Mouse (Mus musculus) C2C12 (cell line): ENCODE results near the gene Cisd1. TPM values are rescaled to one million over a fixed set of nuclear protein-coding genes. Genes with fewer than 3 reads are reported as not detected.

Experiments
- H3K27me3 ChIP-seq: one replicate; pipeline ENCODE4 v1.6.1; 2011; ENCODE audit not compliant: control insufficient read depth, insufficient read depth, insufficient read length
- H3K36me3 ChIP-seq: one replicate; pipeline ENCODE4 v1.6.1; 2011; ENCODE audit not compliant: control insufficient read depth, insufficient read depth
- H3K4me3 ChIP-seq: one replicate; pipeline ENCODE4 v1.5.1; 2011; ENCODE audit warnings: mild to moderate bottlenecking, control low read depth; ENCODE audit not compliant: poor library complexity, insufficient read depth, severe bottlenecking
- H3K79me2 ChIP-seq: one replicate; pipeline ENCODE4 v1.6.1; 2011; ENCODE audit not compliant: control insufficient read depth, insufficient read depth
- H3K79me3 ChIP-seq: one replicate; pipeline ENCODE4 v1.6.1; 2011; ENCODE audit warnings: low read depth, control low read depth
- H3ac ChIP-seq: one replicate; pipeline ENCODE3; 2011; ENCODE audit warnings: low read depth; ENCODE audit not compliant: control insufficient read depth, insufficient read length
- CEBPB ChIP-seq: IDR thresholded peaks from one replicate; pipeline ENCODE4 v1.6.1; 2011; ENCODE audit warnings: low read depth, mild to moderate bottlenecking, control low read depth, moderate library complexity
- CTCF ChIP-seq: IDR thresholded peaks from one replicate; pipeline ENCODE4 v1.5.1; 2011; ENCODE audit not compliant: control insufficient read depth, insufficient read depth, insufficient read length
- FOSL1 ChIP-seq: IDR thresholded peaks from one replicate; pipeline ENCODE4 v1.8.0; 2011; ENCODE audit warnings: mild to moderate bottlenecking, low read length; ENCODE audit not compliant: poor library complexity, insufficient read depth, severe bottlenecking
- MAX ChIP-seq: IDR thresholded peaks from one replicate; pipeline ENCODE4 v1.6.1; 2011; ENCODE audit warnings: mild to moderate bottlenecking, control low read depth
- MYOD1 ChIP-seq: IDR thresholded peaks from one replicate; pipeline ENCODE4 v1.6.1; 2011; ENCODE audit warnings: low read depth; ENCODE audit not compliant: control insufficient read depth, insufficient read length
- MYOG ChIP-seq: IDR thresholded peaks from one replicate; pipeline ENCODE4 v1.6.1; 2011; ENCODE audit not compliant: control insufficient read depth, insufficient read length; ENCODE audit errors: extremely low read depth
- USF1 ChIP-seq: IDR thresholded peaks from one replicate; pipeline ENCODE4 v1.6.1; 2011; ENCODE audit warnings: low read depth, mild to moderate bottlenecking, control low read depth, moderate library complexity
- polyA plus RNA-seq: library from polyadenylated mRNA; unstranded; fragments of >200 nt; fragmentation: generic; extraction: Trizol; gene quantifications from one replicate; pipeline ENCODE4 v1.2.1, GENCODE M21; 2012; ENCODE audit warnings: missing spikeins

Cisd1 gene
- polyA plus RNA-seq, 1 experiment = 132 TPM

GRCm38 (mm10) chr10:71381471-71382033 is 36.8 kb upstream of the Cisd1 start:
- no peaks in the 10 kb centered on the region for H3K79me2 ChIP-seq
- no peaks in the 10 kb centered on the region for H3K27me3 ChIP-seq
- no peaks in the 10 kb centered on the region for H3K79me3 ChIP-seq
- H3ac ChIP-seq = no peak overlapping the region
- H3K36me3 ChIP-seq = peaks cover 59% of the 10 kb centered on the region
- H3K4me3 ChIP-seq = no peak overlapping the region
- TF ChIP-seq CTCF (no peak), CEBPB (no peak), USF1 (no peak), MYOD1 (no peak), MYOG (no peak), MAX (no peak), FOSL1 (no peak)

GRCm38 (mm10) chr10:71380406-71380805 is 35.7 kb upstream of the Cisd1 start:
- H3K27me3 ChIP-seq = no peaks in the 10 kb centered on the region
- H3K79me2 ChIP-seq = no peaks in the 10 kb centered on the region
- peaks cover 62% of the 10 kb centered on the region for H3K36me3 ChIP-seq
- no peak overlapping the region for H3ac ChIP-seq
- no peak overlapping the region for H3K4me3 ChIP-seq
- no peaks in the 10 kb centered on the region for H3K79me3 ChIP-seq
- TF ChIP-seq MAX = no peak
- TF ChIP-seq MYOG = no peak
- no peak for TF ChIP-seq CEBPB
- no peak for TF ChIP-seq FOSL1
- no peak for TF ChIP-seq USF1
- no peak for TF ChIP-seq MYOD1
- TF ChIP-seq CTCF = no peak

GRCm38 (mm10) chr10:71376014-71376413 is 31.3 kb upstream of the Cisd1 start:
- no peak for TF ChIP-seq FOSL1
- no peak for TF ChIP-seq MAX
- TF ChIP-seq MYOG = no peak
- TF ChIP-seq CTCF = no peak
- no peak for TF ChIP-seq USF1
- TF ChIP-seq CEBPB = no peak
- no peak for TF ChIP-seq MYOD1
- Histone ChIP-seq H3K79me3 (no peaks in the 10 kb centered on the region), H3ac (no peak overlapping the region), H3K36me3 (peaks cover 51% of the 10 kb centered on the region), H3K27me3 (no peaks in the 10 kb centered on the region), H3K79me2 (no peaks in the 10 kb centered on the region), H3K4me3 (no peak overlapping the region)

- H3K79me3 ChIP-seq = peaks cover 3% of the 10 kb centered on the region
- H3K27me3 ChIP-seq = no peaks in the 10 kb centered on the region
- H3K79me2 ChIP-seq = peaks cover 16% of the 10 kb centered on the region
- no peak for TF ChIP-seq MYOD1
- TF ChIP-seq USF1 = no peak
- no peak for TF ChIP-seq CEBPB
- no peak for TF ChIP-seq MYOG
- no peak for TF ChIP-seq MAX
- no peak for TF ChIP-seq FOSL1
- TF ChIP-seq CTCF = no peak
- H3K36me3 ChIP-seq = peaks cover 28% of the 10 kb centered on the region
- no peak overlapping the region for H3ac ChIP-seq
- H3K4me3 ChIP-seq = no peak overlapping the region
Observed at GRCm38 (mm10) chr10:71373706-71374105, 29.0 kb upstream of the Cisd1 start.

- Histone ChIP-seq H3K79me3 (peaks cover 3% of the 10 kb centered on the region), H3K4me3 (no peak overlapping the region), H3K79me2 (peaks cover 16% of the 10 kb centered on the region), H3K27me3 (no peaks in the 10 kb centered on the region), H3ac (no peak overlapping the region), H3K36me3 (peaks cover 19% of the 10 kb centered on the region)
- no peak for TF ChIP-seq CEBPB
Observed at GRCm38 (mm10) chr10:71371881-71372280, 27.1 kb upstream of the Cisd1 start.

- H3K36me3 ChIP-seq = peaks cover 27% of the 10 kb centered on the region
- no peak overlapping the region for H3K4me3 ChIP-seq
- TF ChIP-seq CEBPB (no peak), CTCF (no peak), MYOG (no peak), FOSL1 (no peak), USF1 (no peak), MAX (no peak), MYOD1 (no peak)
- peaks cover 41% of the 10 kb centered on the region for H3K79me2 ChIP-seq
- H3K27me3 ChIP-seq = no peaks in the 10 kb centered on the region
- peaks cover 8% of the 10 kb centered on the region for H3K79me3 ChIP-seq
- no peak overlapping the region for H3ac ChIP-seq
Observed at GRCm38 (mm10) chr10:71369466-71369865, 24.7 kb upstream of the Cisd1 start.
